Mouse (Mus musculus): ENCODE data around the gene Fam83f. TPM values are rescaled to one million over a fixed set of nuclear protein-coding genes. Genes with fewer than 3 reads are reported as not detected.
A peak's percentile ranks its signal among the peaks of the same experiment; 100 is the strongest.

Fam83f gene
- total and polyA plus RNA-seq, 3 experiments = not detected

DNA sequence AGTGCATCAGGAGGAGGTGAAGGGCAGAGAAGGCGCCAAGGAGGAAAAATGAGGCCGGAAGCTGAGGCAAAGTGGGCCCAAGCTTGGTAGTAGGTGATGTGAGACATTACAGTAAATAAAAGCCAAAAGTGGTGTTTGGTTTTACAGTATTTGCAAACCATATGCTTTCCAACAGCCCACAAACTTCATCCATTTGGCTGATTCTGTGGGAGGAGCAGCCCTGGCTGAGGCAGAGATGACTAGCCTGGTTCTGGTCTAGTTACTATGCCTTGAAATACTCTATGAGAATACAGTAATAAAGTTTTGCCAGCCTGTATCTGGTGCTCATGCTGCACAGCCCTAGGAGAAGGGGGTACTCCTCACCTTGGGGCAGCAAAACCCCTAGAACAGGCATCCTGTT is 21.2 kb upstream of the Fam83f start:
- H3K27me3 ChIP-seq (ENCODE audit: control insufficient read depth in 1 of 2, insufficient read depth in 2 of 2, low read length in 2 of 2) = peaks cover 3 to 4% of the 10 kb centered on the region in 2 experiments; a peak in 3 of 4 replicates

DNA sequence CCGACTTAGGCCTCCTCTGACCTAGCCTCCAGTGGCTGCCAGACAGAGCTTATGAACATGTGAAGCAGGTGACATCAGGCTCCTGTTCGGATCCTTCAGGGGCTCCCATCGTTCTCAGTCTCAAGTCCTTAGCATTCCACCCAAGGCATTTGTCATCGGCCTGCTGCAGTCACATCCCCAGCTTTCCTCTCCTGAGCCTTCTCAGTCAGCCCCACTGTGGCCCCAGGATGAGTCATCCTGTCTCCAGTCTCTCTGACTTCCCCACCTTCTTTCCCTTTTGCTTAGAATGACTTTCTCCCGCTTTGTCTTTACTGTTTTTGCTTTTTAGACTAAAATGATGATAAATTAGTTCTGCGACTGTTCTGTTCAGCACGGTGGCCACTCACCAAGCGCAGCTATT is 17.8 kb upstream of the Fam83f start:
- Histone ChIP-seq H3K4me3 (ENCODE audit: control insufficient read depth in 1 of 2, insufficient read depth in 1 of 2, low read depth in 2 of 2, low read length in 2 of 2) (no peak overlapping the region), H3K9me3 (replicated peaks; ENCODE audit: insufficient read depth, low read length) (no peaks in the 10 kb centered on the region), H3K9ac (ENCODE audit: control insufficient read depth, low read depth, low read length, poor library complexity, severe bottlenecking) (no peak overlapping the region), H3K79me2 (ENCODE audit: control insufficient read depth, insufficient read depth, low read length, poor library complexity) (no peaks in the 10 kb centered on the region), H3K27me3 (ENCODE audit: control insufficient read depth in 1 of 2, insufficient read depth in 2 of 2, low read length in 2 of 2) (peaks cover 6 to 9% of the 10 kb centered on the region in 2 experiments; a peak in 3 of 4 replicates), H3K36me3 (ENCODE audit: control insufficient read depth in 1 of 2, insufficient read depth in 2 of 2, low read length in 2 of 2) (no peaks in the 10 kb centered on the region), H3K27ac (ENCODE audit: control insufficient read depth, low read depth, low read length) (no peak overlapping the region), H3K4me1 (ENCODE audit: control insufficient read depth in 1 of 2, insufficient read depth in 2 of 2, low read length in 2 of 2) (no peaks in the 10 kb centered on the region)
- TF ChIP-seq NELFE (IDR thresholded peaks at IDR 0.05; ENCODE audit: low read depth, low read length) (no peak), KAT2A (conservative IDR thresholded peaks at IDR 0.05; ENCODE audit: low read depth, low read length) (no peak), ETS1 (IDR thresholded peaks at IDR 0.05; ENCODE audit: low read depth, low read length) (no peak), TAL1 (IDR thresholded peaks at IDR 0.05; ENCODE audit: low read length) (no peak), MEF2A (IDR thresholded peaks at IDR 0.05; ENCODE audit: extremely low read depth, insufficient replicate concordance, low read depth, low read length, poor library complexity, severe bottlenecking) (no peak), MAX (IDR thresholded peaks at IDR 0.05; ENCODE audit: low read length) (no peak), SIN3A (IDR thresholded peaks at IDR 0.05; ENCODE audit: low read length) (no peak), NRF1 (IDR thresholded peaks at IDR 0.05; ENCODE audit: insufficient read depth, low read depth, low read length, poor library complexity, severe bottlenecking) (no peak), CHD1 (IDR thresholded peaks at IDR 0.05; ENCODE audit: low read depth, low read length) (no peak), TBP (IDR thresholded peaks at IDR 0.05; ENCODE audit: low read depth, low read length) (no peak), UBTF (IDR thresholded peaks at IDR 0.05; ENCODE audit: borderline replicate concordance, insufficient read depth, low read depth, low read length) (no peak), MXI1 (IDR thresholded peaks at IDR 0.05; ENCODE audit: low read depth, low read length) (no peak), ZC3H11A (IDR thresholded peaks at IDR 0.05; ENCODE audit: low read depth, low read length) (no peak), GABPA (IDR thresholded peaks at IDR 0.05; ENCODE audit: low read depth, low read length) (no peak)
- DNase-seq (ENCODE audit: low read depth, low spot score) = peak; percentile 6

More for the DNA sequence above, 21.2 kb upstream of the Fam83f start:
- Histone ChIP-seq H3K9me3 (replicated peaks; ENCODE audit: insufficient read depth, low read length) (no peaks in the 10 kb centered on the region), H3K27ac (ENCODE audit: control insufficient read depth, low read depth, low read length) (no peak overlapping the region), H3K36me3 (ENCODE audit: control insufficient read depth in 1 of 2, insufficient read depth in 2 of 2, low read length in 2 of 2) (no peaks in the 10 kb centered on the region), H3K79me2 (ENCODE audit: control insufficient read depth, insufficient read depth, low read length, poor library complexity) (no peaks in the 10 kb centered on the region), H3K9ac (ENCODE audit: control insufficient read depth, low read depth, low read length, poor library complexity, severe bottlenecking) (no peak overlapping the region), H3K4me1 (ENCODE audit: control insufficient read depth in 1 of 2, insufficient read depth in 2 of 2, low read length in 2 of 2) (no peaks in the 10 kb centered on the region), H3K4me3 (ENCODE audit: control insufficient read depth in 1 of 2, insufficient read depth in 1 of 2, low read depth in 2 of 2, low read length in 2 of 2) (no peak overlapping the region)
- no peak for DNase-seq (ENCODE audit: low read depth, low spot score)
- TF ChIP-seq MAZ (IDR thresholded peaks at IDR 0.05; ENCODE audit: low read depth, low read length) (no peak), CTCF (IDR thresholded peaks at IDR 0.05 in 2 of 3, conservative IDR thresholded peaks at IDR 0.05 in 1 of 3; ENCODE audit: control insufficient read depth in 1 of 3, insufficient read depth in 1 of 3, low read depth in 2 of 3, low read length in 3 of 3, poor library complexity in 1 of 3, severe bottlenecking in 1 of 3) (no peak), ZMIZ1 (IDR thresholded peaks at IDR 0.05; ENCODE audit: low read depth, low read length) (no peak), ZKSCAN1 (IDR thresholded peaks at IDR 0.05; ENCODE audit: low read depth, low read length) (no peak), TAL1 (IDR thresholded peaks at IDR 0.05; ENCODE audit: low read length) (no peak), MYC (IDR thresholded peaks at IDR 0.05; ENCODE audit: low read depth, low read length) (no peak), ZC3H11A (IDR thresholded peaks at IDR 0.05; ENCODE audit: low read depth, low read length) (no peak), ETS1 (IDR thresholded peaks at IDR 0.05; ENCODE audit: low read depth, low read length) (no peak), CHD2 (IDR thresholded peaks at IDR 0.05; ENCODE audit: low read length) (no peak)

Measured in MEL (cell line).